Mouse (Mus musculus) A20 (cell line): ENCODE data around the gene Fbxl18.

Source experiments
- DNase-seq: peaks from one replicate; pipeline ENCODE4 v3.0.0-alpha.2; 2011; ENCODE audit warnings: low read depth, low spot score

Fbxl18 gene

DNA sequence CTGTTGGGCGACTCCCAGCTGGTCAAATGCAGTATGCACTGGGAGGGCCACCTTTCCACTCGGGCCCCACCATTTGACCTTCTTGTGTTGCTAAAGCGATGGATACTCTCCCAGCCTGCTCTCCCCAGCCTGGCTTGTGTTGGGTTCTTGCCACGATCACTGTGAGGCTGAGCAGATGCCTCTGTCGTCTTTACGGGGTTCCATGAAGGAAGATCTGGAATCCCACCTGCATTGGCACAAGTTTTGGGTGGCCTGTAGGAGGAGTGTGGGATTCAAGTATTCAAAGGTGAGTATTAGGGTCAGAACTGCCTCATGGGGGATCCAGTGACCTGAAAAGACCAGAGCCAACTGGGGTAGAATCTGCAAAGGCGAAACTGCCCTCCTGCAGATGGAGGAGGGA, 5.4 kb upstream of the Fbxl18 start:
- peak; percentile 40 for DNase-seq

DNA sequence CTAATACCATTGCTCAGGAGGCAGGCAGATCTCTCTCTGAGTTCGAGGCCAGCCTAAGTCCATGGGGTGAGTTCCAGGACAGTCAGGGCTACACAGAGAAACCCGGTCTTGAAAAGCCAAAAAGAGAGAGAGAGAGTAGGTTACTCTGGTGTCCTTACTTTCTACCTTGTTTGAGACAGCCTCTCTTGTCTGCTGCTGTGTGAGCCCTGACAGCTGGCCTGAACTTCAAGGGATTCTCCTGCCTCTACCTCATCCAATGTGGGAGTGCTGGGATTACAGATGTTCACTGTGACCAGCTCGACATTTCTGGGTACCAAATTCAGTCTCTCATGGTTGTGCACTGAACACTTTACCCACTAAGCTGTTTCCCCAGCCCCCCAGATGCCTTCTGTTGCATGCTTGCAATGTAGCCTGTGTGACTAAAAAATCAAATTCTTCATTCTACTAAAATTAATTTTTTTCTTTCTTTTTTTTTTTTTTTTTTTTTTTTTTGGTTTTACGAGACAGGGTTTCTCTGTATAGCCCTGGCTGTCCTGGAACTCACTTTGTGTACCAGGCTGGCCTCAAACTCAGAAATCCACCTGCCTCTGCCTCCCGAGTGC, 4.8 kb upstream of the Fbxl18 start:
- peak; percentile 41 for DNase-seq

DNA sequence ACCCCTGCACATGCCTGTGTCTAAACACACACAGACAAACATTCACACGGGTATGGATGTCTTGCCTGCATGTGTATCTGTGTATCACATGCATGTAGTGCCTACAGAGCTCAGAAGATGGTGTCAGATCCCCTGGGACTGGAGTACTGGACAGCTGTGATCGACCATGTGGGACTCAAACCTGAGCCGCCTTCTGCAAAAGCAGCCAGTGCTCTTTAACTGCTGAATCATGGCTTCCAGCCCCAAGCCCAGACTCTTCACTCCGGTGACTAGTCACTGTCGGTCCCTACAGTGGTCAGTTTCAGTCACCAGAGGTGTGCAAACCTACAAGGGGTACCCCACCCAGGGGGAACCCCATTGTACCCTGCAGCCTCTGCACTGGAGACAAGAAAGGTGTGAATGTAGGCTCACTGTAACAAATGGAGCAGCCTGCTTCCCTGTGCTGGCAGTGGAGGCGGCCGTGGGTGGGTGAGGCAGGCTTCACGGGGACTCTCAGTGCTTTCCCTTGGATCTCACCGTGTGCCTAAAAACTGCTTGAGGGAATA, 3.9 kb upstream of the Fbxl18 start:
- DNase-seq = peak; percentile 53

DNA sequence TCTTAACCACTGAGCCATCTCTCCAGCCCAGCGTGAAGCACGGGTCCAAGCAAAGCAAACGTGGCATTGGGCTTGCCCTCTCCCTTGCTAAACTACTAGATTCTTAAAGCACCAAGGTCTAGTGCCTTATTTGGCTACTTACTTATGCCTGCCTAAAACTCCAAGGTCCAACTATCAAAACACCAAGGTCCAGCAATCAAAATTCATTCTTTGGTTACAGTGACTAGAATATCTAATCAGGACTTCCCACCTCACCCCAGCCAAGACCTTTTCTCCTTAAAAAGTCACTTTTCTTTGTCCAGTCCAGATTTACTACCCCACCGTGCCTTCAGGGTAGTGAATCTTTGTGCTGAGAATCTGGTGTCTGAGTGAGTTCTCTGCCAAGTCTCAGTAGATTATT, 3.1 kb upstream of the Fbxl18 start:
- DNase-seq = peak; percentile 15

DNA sequence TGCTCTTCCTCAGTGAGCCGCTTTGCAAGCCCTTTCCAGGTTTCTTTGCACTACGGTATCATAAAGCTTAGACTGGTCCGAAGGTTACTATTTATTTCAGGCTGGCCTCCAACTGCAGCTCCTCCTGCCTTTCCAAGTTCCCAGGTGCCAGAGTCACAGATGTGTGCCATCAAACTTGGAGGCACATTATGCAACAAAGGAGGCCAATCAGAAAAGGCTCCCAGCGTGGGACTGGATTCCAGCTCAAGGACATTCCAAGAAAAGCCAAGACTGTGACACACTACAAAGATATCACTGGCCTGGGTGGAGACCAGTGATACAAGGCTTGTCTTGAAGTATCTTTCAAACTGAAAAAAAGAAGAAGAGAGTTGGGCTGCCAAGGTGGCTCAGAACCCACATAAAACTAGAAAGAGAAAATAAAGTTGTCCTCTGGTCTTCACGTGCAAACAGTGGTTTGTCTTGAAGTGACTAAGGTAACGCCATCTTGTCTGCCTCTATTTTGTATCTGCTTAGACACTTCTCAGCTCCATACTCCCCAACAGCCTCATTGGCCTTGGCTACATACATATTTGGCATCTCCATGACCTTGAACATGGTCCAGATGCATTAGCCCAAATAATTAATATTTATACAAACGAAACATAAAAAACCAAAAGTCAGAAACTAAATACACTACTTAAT, 2.5 kb upstream of the Fbxl18 start:
- DNase-seq = no peak

DNA sequence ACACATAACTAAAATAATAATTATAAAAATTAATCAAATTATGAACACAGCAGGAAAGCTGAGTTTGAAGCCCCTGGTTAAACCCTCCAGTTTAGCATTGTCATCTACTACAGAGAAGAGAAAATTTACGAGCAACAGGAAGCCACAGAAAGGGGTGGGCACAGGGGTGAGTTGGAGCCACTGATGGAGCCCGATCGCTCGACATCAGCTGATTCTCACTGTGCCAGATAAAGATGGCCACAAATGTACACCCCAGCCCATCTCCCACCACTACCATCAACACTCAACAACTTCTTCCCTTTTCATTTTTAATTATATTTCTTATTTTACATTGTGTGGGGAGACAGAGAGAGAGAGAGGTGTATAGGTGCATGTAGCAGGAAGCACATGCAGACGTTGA, 1.5 kb upstream of the Fbxl18 start:
- peak; percentile 38 for DNase-seq

DNA sequence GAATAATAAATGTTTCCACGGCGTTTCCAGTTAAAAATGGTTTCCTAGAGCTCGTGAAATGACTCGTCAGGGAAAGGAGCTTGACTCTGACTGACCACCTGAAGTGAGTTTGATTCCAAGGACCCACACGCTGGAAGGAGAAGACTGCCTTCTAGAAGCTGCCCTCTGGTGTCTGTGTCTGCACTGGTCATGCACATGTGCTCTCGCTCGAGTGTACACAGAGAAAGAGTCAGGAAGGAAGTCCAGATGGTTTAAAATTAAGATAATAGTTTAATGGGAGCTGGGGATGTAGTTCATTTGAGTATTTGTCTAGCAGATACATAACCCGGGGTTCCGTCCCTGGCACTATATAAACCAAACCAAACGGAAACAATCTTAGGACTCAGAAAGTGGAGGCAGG, 971 bp upstream of the Fbxl18 start:
- peak; percentile 63 for DNase-seq

DNA sequence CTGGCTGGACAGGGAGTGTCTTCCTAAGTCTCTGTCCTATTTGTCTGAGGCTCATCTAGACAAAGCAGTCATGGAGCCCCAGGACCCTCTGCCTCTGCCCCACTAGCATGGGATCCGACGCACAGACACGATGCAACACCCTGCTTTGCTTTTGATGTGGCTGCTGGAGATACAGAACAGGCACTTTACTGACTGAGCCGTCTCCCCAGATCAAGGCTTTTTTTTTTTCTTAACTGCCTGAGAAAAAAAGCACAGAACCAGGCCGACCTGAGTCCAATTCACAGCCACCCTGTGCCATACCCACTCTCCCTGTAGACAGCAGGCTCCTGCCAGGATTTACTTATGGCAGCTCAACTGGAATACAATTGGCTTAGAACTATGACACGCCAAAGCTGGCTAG, 3.8 kb downstream of the Fbxl18 start:
- DNase-seq = no peak

DNA sequence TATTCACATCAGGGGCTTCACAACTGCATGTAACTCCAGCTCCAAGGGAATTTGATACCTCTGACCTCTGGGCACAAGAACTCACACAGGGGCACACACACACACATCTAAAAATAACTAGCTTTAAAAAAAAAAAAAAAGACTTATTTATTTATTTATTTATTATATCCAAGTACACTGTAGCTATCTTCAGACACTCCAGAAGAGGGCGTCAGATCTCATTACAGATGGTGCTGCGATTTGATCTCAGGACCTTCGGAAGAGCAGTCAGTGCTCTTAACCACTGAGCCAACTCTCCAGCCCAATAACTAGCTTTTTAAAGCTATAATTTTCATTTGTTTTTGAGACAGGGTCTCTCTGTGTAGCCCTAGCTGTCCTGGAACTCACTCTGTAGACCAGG, 7.7 kb downstream of the Fbxl18 start:
- DNase-seq = peak; percentile 23

DNA sequence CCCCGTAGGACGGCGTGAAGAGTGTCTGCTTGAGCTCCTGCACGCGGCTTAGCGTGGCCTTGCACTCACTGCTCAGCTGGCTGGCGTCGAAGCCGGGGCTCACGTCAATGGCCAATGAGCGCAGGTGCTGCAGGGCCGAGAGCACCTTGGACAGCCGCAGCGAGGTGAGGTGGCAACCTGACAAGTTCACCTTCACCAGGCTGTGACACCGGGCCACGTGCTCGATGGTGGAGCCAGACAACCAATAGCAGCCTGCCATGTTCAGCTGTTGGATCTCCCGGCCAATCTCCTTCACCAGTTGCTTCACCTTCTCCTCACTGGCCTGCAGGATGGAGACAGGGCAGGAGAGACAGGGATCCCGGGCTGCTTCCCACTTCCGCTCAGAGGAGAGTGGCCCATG, 8.5 kb downstream of the Fbxl18 start:
- no peak for DNase-seq

DNA sequence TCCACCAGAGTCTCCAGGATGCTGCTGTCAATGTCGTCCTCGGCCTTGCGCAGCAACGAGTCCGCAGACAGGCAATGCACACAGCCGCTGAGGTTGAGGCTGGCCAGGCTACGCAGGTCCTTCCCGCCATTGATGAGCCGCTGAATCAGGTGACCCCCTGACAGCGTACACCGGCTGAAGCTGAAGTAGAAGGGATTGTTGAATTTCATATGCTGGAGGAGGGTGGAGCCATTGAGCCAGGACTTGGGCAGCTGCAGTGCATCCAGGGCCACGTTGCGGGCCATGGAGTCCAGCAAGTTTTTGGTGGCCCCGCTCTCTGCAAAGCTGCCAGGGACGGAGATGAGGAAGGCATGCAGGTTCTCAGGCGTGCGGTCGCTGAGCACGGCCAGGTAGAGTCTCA, 9.0 kb downstream of the Fbxl18 start:
- no peak for DNase-seq

DNA sequence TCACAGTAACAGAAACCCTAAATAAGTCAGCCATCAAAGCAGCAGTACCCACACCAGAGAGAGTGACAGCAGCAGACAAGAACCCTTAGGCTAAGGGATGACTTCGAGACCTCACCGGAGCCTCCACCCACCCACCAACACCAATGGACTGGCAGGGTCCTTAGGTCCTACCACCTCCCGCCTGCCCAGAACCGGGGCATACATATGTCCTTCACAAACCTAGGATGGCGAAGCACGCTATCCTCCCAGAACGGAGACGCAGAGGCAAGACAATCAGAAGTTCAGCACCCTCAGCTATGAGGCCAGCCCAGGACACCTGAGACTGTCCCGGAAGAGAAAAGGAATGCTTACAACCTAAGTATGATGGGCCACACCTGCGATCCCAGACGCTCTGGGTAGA, 12.8 kb downstream of the Fbxl18 start:
- no peak for DNase-seq

DNA sequence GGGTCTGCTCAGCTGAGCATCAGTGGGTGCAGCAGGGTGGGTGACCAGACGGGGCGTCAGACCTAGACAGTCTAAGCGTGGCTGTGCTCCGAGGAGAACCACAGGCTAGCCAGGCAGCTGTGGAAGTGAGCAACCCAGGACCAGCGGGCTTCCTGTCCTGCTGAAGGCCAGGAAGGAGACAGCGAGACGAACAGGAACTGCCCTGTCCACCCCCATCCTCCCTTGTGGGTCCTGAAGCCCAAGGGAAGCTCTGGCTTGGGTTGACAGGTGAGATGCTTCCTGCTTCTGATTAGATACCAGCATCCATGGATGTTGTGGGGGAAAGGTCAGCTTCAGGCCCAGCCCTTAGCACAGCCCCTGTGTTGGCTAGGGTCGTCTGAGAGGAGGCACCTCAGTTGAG, 13.3 kb downstream of the Fbxl18 start:
- no peak for DNase-seq

DNA sequence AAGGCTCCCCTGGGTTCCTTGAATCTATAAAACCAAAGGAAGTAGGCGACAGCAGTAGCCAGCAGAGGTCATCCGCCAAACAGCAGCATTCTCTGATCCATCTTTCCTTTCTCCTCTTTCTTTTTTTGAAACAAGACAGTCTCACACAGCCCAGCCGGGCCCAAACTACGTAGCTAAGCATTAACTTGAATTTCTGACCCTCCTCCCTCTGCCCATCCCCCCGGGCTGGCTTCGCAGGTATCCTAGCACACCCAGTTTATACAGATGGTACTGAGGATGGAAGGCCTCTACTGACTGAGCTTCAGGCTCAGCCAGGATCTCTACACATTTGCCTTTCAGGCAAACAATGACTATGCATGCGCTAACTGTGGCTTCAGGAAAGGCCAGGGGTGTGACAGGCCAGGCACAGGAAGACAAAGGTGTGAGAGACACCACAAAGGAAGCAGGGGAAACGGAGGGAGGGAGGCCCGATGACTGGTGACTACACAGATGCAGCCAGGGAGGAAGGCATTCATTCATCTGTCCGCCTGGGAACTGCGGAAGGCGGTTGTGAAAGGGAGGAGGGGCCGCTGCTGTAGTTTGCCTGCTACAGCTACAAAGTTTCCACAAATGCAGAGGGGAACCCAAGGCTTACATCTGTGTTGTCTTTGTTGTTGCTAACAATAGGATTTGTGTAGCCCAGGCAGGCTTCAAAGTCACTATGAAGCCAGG, 14.3 kb downstream of the Fbxl18 start:
- no peak for DNase-seq

DNA sequence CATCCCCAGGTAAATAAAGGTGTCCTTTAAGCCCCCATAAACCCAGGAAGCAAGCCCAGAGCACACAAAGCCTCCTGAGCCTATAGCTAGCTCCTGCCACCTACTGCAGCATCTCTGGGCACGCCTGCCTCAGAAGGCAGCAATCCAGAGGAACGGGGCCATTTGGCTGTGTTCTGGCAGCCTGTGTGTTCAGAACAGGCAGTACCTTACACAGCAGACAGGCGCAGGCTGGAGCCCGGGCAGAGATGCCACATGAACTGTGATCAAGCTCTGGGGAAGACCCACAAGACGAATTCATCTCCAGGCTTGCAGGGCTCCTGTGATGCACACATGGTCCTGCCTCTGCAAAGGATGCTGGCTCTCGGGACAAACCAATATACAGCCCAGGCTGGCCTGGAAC, 15.0 kb downstream of the Fbxl18 start:
- DNase-seq = no peak

DNA sequence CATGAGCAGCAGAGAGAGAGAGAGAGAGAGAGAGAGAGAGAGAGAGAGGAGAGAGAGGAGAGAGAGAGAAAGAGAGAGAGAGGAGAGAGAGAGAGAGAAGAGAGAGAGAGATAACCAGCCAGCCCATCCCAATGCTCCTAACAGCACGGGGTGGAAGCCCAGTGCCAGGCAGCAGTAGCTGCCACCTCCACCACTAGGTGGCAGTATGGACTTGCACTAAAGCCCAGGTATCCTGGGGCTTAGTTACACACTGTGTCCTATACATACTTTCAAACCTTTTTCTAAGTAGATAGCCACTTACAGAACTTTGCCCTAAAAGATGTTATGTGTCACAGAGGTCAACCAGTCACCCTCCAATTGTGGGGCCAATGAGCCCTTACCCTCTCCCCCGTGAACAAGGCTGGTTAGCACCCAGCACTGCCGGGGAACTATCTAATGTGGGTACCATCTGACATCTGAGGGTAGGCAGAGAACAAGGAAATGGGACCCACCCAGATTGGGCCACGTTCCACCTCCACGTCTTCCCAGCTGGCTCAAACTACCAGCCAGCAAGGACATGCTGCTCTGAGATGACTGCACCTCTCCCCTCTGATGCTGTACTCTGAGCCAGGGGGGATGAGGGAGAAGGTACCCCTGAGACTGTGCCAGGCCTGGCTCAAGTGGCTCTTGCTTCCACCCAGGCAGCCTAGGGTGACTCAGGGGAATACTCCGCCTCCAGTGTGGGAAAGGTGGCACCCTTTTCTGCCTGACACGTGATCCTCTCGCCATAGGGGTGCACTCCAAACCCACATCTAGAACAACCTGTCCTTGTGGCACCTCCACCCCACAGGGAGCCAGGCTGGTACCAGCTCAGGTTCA, 15.7 kb downstream of the Fbxl18 start:
- peak; percentile 86 for DNase-seq

DNA sequence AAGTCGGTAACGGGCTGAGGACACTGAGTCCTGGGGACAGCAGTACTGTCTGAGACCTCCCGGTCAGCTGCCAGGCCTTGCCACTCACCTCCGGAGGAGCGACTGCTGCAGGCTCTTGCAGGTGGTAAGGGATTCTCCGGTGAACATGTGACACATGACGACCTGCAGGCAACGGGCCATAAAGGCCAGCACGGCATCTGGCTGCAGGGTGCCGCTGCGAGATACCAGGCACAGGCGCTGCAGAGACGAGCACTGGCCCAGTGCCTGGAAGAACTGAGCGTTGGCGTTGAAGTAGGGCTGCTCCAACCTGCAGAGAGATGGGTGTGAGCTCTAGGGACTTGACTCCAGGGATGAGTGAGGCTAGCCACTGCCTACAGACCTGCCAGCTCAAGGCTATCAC, 16.7 kb downstream of the Fbxl18 start:
- no peak for DNase-seq

DNA sequence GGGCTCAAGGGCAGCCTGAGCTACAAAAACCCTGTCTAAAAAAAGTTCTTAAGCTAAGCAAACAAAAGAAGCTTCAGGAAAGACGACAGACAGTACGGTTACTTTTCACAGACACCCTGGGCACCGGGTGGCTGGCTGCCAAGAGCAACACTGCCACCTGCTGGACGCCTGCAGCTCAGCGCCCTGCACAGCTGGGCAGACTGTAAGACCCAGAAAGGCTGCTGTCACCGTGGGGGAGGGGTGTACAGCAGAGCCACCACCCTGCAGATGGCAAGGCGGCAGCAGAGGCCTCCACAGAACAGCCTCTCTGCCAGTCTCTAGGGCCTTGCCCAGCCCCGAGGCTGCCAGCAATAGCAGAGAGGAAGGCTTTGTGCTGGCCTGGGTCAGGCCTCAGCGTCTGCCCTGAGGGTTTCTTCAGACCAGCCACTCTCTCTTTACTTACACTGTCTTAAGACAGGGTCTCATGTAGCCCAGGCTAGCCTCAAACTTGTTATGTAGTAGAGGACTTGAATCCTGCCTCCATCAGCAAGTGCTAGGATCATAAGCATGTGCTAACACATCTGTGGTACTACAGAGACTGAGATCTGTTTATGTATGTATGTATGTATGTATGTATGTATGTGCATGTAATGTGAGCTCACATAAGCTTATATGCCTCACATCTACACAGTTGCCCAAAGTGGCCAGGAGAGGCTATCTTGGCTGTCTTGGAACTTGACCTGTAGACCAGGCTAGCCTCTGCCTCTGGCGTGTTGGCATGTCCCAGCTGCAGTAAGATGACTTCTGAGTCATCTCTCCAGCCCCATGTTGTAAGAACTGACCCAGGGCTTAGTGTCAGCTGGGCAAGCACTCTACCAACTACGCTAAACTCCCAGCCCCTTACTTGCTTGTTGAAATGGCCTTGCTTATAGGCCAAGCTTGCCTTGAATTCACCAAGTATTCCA, 17.6 kb downstream of the Fbxl18 start:
- peak; percentile 86 for DNase-seq

DNA sequence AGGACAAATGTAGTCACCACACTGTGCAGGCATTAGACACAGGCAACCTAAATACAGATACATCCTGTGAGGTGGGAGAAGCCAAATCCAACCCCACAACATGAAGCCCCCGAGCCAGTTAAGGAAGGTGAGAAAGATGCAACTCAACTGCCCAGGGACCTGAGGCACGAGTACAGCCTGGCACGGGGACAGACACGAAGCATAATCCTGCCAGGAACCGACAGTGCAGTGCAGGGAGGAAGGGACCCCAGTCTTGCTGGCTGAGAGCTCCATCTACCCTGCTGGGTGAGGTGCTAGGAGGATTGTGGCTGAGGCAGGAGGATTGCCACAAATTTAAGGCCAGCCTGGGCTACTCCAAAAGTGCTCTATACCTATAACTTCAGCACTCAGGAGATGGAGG, 18.3 kb downstream of the Fbxl18 start:
- no peak for DNase-seq

DNA sequence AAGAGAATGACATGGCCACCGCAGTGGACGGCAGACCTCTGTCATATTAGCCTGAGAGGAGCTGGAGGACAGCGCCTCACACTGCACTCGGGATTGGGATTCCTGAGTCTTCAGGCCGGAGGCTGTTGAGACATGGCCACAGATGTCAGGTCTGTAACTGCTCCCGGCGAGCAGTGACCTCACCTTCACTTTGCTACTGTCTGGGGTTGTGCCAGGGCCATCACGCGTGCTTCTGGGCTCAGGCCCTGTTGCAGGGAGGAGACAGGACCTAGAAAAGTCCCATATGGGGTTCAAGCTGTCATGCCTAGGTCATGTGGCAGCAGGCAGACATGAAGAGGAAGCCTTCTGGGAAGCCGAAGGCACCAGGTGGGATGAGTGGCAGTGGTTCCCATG, 19.7 kb downstream of the Fbxl18 start:
- DNase-seq = no peak
